Mouse (Mus musculus): ENCODE measurements around the gene Sys1. TPM values are rescaled to one million over a fixed set of nuclear protein-coding genes. Genes with fewer than 3 reads are reported as not detected.

Sys1 gene
- total and polyA plus RNA-seq, 3 experiments = 85.8 to 94.3 TPM; not detected in 1

- H3K4me1 ChIP-seq (ENCODE audit: control insufficient read depth in 1 of 2, insufficient read depth in 2 of 2, low read length in 2 of 2) = peaks cover 0 to 5% of the 10 kb centered on the region in 2 experiments; a peak in 2 of 4 replicates
- H3K27ac ChIP-seq (ENCODE audit: control insufficient read depth, low read depth, low read length) = no peak overlapping the region
- no peak for DNase-seq (ENCODE audit: low read depth, low spot score)
- peaks cover 0 to 2% of the 10 kb centered on the region in 2 experiments; a peak in 2 of 4 replicates for H3K36me3 ChIP-seq (ENCODE audit: control insufficient read depth in 1 of 2, insufficient read depth in 2 of 2, low read length in 2 of 2)
- TF ChIP-seq USF1 (IDR thresholded peaks at IDR 0.05; ENCODE audit: low read depth, low read length) (no peak), SMC3 (IDR thresholded peaks at IDR 0.05; ENCODE audit: low read depth, low read length) (no peak), ELF1 (IDR thresholded peaks at IDR 0.05; ENCODE audit: low read depth, low read length) (no peak), MYC (IDR thresholded peaks at IDR 0.05; ENCODE audit: low read depth, low read length) (no peak), EP300 (IDR thresholded peaks at IDR 0.05; ENCODE audit: low read depth in 1 of 2, low read length in 2 of 2) (no peak), NELFE (IDR thresholded peaks at IDR 0.05; ENCODE audit: low read depth, low read length) (no peak), KAT2A (conservative IDR thresholded peaks at IDR 0.05; ENCODE audit: low read depth, low read length) (no peak), TBP (IDR thresholded peaks at IDR 0.05; ENCODE audit: low read depth, low read length) (no peak), ETS1 (IDR thresholded peaks at IDR 0.05; ENCODE audit: low read depth, low read length) (no peak), RCOR1 (IDR thresholded peaks at IDR 0.05; ENCODE audit: low read depth, low read length) (no peak), CTCF (IDR thresholded peaks at IDR 0.05 in 2 of 3, conservative IDR thresholded peaks at IDR 0.05 in 1 of 3; ENCODE audit: control insufficient read depth in 1 of 3, insufficient read depth in 1 of 3, low read depth in 2 of 3, low read length in 3 of 3, poor library complexity in 1 of 3, severe bottlenecking in 1 of 3) (no peak), MXI1 (IDR thresholded peaks at IDR 0.05; ENCODE audit: low read depth, low read length) (no peak), ZKSCAN1 (IDR thresholded peaks at IDR 0.05; ENCODE audit: low read depth, low read length) (no peak), POLR2AphosphoS2 (IDR thresholded peaks at IDR 0.05; ENCODE audit: low read length) (no peak), MAZ (IDR thresholded peaks at IDR 0.05; ENCODE audit: low read depth, low read length) (no peak), TAL1 (IDR thresholded peaks at IDR 0.05; ENCODE audit: low read length) (no peak), POLR2A (IDR thresholded peaks at IDR 0.05; ENCODE audit: control insufficient read depth in 1 of 2, insufficient read depth in 1 of 2, low read depth in 1 of 2, low read length in 2 of 2, poor library complexity in 1 of 2) (no peak), GATA1 (IDR thresholded peaks at IDR 0.05; ENCODE audit: low read depth, low read length) (no peak), POLR2AphosphoS5 (IDR thresholded peaks at IDR 0.05; ENCODE audit: borderline replicate concordance, low read depth, low read length) (no peak)
- H3K4me3 ChIP-seq (ENCODE audit: control insufficient read depth in 1 of 2, insufficient read depth in 1 of 2, low read depth in 2 of 2, low read length in 2 of 2) = no peak overlapping the region
- H3K27me3 ChIP-seq (ENCODE audit: control insufficient read depth in 1 of 2, insufficient read depth in 2 of 2, low read length in 2 of 2) = no peaks in the 10 kb centered on the region
- no peaks in the 10 kb centered on the region for H3K79me2 ChIP-seq (ENCODE audit: control insufficient read depth, insufficient read depth, low read length, poor library complexity)
- H3K9me3 ChIP-seq (replicated peaks; ENCODE audit: insufficient read depth, low read length) = no peaks in the 10 kb centered on the region
- H3K9ac ChIP-seq (ENCODE audit: control insufficient read depth, low read depth, low read length, poor library complexity, severe bottlenecking) = no peak overlapping the region
Measured at GRCm38 (mm10) chr2:164510621-164511190, 53.9 kb downstream of the Sys1 start.

GRCm38 (mm10) chr2:164512121-164512909 lies 55.6 kb downstream of the Sys1 start:
- Histone ChIP-seq H3K4me1 (ENCODE audit: control insufficient read depth in 1 of 2, insufficient read depth in 2 of 2, low read length in 2 of 2) (peaks cover 0 to 5% of the 10 kb centered on the region in 2 experiments; a peak in 2 of 4 replicates), H3K36me3 (ENCODE audit: control insufficient read depth in 1 of 2, insufficient read depth in 2 of 2, low read length in 2 of 2) (peaks cover 0 to 2% of the 10 kb centered on the region in 2 experiments; a peak in 1 of 4 replicates), H3K27me3 (ENCODE audit: control insufficient read depth in 1 of 2, insufficient read depth in 2 of 2, low read length in 2 of 2) (no peaks in the 10 kb centered on the region), H3K9ac (ENCODE audit: control insufficient read depth, low read depth, low read length, poor library complexity, severe bottlenecking) (no peak overlapping the region), H3K27ac (ENCODE audit: control insufficient read depth, low read depth, low read length) (no peak overlapping the region), H3K9me3 (replicated peaks; ENCODE audit: insufficient read depth, low read length) (no peaks in the 10 kb centered on the region), H3K79me2 (ENCODE audit: control insufficient read depth, insufficient read depth, low read length, poor library complexity) (no peaks in the 10 kb centered on the region), H3K4me3 (ENCODE audit: control insufficient read depth in 1 of 2, insufficient read depth in 1 of 2, low read depth in 2 of 2, low read length in 2 of 2) (no peak overlapping the region)
- TF ChIP-seq POLR2A (IDR thresholded peaks at IDR 0.05; ENCODE audit: control insufficient read depth in 1 of 2, insufficient read depth in 1 of 2, low read depth in 1 of 2, low read length in 2 of 2, poor library complexity in 1 of 2) = no peak
- TF ChIP-seq UBTF (IDR thresholded peaks at IDR 0.05; ENCODE audit: borderline replicate concordance, insufficient read depth, low read depth, low read length) = no peak
- no peak for TF ChIP-seq USF1 (IDR thresholded peaks at IDR 0.05; ENCODE audit: low read depth, low read length)
- TF ChIP-seq GATA1 (IDR thresholded peaks at IDR 0.05; ENCODE audit: low read depth, low read length) = no peak
- TF ChIP-seq ZC3H11A (IDR thresholded peaks at IDR 0.05; ENCODE audit: low read depth, low read length) = no peak
- no peak for TF ChIP-seq MYB (IDR thresholded peaks at IDR 0.05; ENCODE audit: low read depth, low read length)
- TF ChIP-seq NELFE (IDR thresholded peaks at IDR 0.05; ENCODE audit: low read depth, low read length) = no peak
- no peak for TF ChIP-seq MAX (IDR thresholded peaks at IDR 0.05; ENCODE audit: low read length)
- DNase-seq (ENCODE audit: low read depth, low spot score) = no peak
